Mouse (Mus musculus): ENCODE data around the gene Rcan2. TPM values are rescaled to one million over a fixed set of nuclear protein-coding genes. Genes with fewer than 3 reads are reported as not detected.

The Rcan2 gene
- polyA plus RNA-seq, 1 experiment from 2014 or later, result 63.1 TPM

DNA sequence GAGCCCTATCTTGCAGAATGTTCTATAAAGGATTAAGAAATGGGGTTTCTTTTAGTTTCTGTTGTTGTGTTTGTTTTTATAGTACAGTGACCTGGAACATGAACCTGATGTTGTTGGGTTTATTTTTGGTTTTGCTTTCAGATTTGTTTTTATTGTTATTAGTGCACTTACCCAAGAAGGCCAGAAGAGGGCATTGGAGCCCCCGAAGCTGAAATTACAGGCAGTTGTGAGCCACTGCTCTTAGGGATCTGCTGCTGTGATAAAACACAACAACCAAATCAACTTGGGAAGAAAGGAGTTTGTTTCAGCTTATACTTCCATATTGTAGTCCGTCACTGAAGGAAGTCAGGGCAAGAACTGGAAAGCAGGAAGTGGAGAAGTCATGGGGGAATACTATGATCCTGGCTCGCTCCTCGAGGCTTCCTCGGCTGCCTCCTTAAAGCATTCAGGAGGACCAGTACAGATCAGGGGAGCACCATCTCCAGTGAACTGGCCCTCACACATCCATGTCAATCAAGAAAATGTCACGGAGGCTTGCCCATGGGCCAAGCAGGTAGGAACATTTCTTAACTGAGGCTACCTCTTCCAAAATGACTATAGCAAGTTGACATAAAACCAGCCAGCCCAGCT is 275.0 kb downstream of the Rcan2 start:
- H3K27me3 ChIP-seq (ENCODE audit: control insufficient read depth, insufficient read depth, low read length), result no peaks in the 10 kb centered on the region
- H3K9me3 ChIP-seq (replicated peaks; ENCODE audit: control insufficient read depth, low read length), result no peaks in the 10 kb centered on the region
- H3K4me1 ChIP-seq (ENCODE audit: control insufficient read depth, insufficient read depth, low read length), result peaks cover 7% of the 10 kb centered on the region
- H3K9ac ChIP-seq (ENCODE audit: low read length), result no peak overlapping the region
- H3K36me3 ChIP-seq (ENCODE audit: control insufficient read depth, insufficient read depth), result peaks cover 5% of the 10 kb centered on the region; the same call in 1 of the 2 replicates
- H3K4me2 ChIP-seq (ENCODE audit: low read depth, low read length), result 0 out of 2 replicates have a peak overlapping the region, but pooled peaks have one; percentile 3
- no peak overlapping the region for H3K4me3 ChIP-seq (ENCODE audit: low read length)
- no peak for ATAC-seq (replicated peaks; ENCODE audit: extremely low read depth, insufficient read depth, low FRiP score)
- no peak overlapping the region for H3K27ac ChIP-seq (ENCODE audit: low read length)
- 52% methylated on average over 6 of the region's 6 CpGs for WGBS

DNA sequence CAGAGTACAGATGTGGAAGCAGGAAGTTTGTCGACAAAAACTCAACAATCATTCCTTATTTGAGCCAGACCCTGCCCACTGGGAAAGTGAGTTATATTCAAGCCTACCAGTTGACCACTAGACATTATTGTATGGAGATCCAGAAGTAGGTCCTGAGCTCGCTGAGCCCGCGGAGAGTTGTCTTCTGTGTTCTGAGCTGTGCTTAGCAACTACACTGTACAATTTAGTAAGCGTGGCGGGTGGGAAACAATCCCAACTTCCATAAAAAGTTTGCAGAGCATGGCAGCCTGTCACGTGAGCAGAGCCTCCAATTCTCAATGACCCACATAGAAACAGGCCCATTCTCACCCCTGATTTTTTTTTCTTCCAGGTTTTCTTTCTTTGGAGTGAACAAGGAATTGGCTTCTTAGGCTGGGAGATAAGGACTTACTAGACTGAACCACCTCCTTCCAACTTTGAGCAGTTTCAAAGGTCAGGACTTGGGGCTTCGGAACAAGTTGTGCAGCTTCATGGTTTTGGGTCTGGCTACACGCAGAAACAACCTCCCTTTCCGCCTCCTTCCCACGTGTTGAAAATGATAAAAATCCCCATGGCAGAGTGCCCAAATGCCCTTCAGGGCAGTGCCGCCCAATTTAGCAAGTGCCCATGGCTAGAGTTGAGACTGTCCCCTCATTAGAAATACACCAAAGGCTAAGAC is 276.1 kb downstream of the Rcan2 start:
- Histone ChIP-seq H3K4me2 (ENCODE audit: low read depth, low read length) (no peak overlapping the region), H3K4me3 (ENCODE audit: low read length) (no peak overlapping the region), H3K9ac (ENCODE audit: low read length) (no peak overlapping the region), H3K9me3 (replicated peaks; ENCODE audit: control insufficient read depth, low read length) (no peaks in the 10 kb centered on the region), H3K27me3 (ENCODE audit: control insufficient read depth, insufficient read depth, low read length) (no peaks in the 10 kb centered on the region), H3K27ac (ENCODE audit: low read length) (no peak overlapping the region), H3K36me3 (ENCODE audit: control insufficient read depth, insufficient read depth) (peaks cover 8% of the 10 kb centered on the region; the same call in 1 of the 2 replicates), H3K4me1 (ENCODE audit: control insufficient read depth, insufficient read depth, low read length) (peaks cover 7% of the 10 kb centered on the region)
- ATAC-seq (replicated peaks; ENCODE audit: extremely low read depth, insufficient read depth, low FRiP score), result no peak
- WGBS, result 67% methylated on average over 12 of the region's 12 CpGs

DNA sequence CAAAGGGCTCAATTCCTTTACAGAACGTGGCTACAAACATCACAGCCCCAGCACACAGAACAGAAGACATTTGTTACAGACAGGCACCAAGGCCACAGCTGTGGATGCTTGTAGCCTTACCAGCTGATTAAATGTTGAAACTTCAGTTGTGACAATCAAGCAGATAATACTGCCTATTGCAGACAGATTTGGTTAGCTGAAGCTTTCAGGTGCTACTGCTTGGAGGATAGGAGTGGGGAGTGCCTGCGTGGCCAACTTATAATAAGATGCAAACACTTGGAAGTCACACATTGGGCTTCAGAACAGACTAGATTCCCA is 276.7 kb downstream of the Rcan2 start:
- no peak for ATAC-seq (replicated peaks; ENCODE audit: extremely low read depth, insufficient read depth, low FRiP score)
- Histone ChIP-seq H3K27ac (ENCODE audit: low read length) (no peak overlapping the region), H3K9ac (ENCODE audit: low read length) (no peak overlapping the region), H3K4me3 (ENCODE audit: low read length) (no peak overlapping the region), H3K4me2 (ENCODE audit: low read depth, low read length) (no peak overlapping the region), H3K36me3 (ENCODE audit: control insufficient read depth, insufficient read depth) (peaks cover 8% of the 10 kb centered on the region; the same call in 1 of the 2 replicates), H3K4me1 (ENCODE audit: control insufficient read depth, insufficient read depth, low read length) (peaks cover 7% of the 10 kb centered on the region), H3K27me3 (ENCODE audit: control insufficient read depth, insufficient read depth, low read length) (no peaks in the 10 kb centered on the region), H3K9me3 (replicated peaks; ENCODE audit: control insufficient read depth, low read length) (no peaks in the 10 kb centered on the region)
- 66% methylated on average over 2 of the region's 2 CpGs for WGBS

DNA sequence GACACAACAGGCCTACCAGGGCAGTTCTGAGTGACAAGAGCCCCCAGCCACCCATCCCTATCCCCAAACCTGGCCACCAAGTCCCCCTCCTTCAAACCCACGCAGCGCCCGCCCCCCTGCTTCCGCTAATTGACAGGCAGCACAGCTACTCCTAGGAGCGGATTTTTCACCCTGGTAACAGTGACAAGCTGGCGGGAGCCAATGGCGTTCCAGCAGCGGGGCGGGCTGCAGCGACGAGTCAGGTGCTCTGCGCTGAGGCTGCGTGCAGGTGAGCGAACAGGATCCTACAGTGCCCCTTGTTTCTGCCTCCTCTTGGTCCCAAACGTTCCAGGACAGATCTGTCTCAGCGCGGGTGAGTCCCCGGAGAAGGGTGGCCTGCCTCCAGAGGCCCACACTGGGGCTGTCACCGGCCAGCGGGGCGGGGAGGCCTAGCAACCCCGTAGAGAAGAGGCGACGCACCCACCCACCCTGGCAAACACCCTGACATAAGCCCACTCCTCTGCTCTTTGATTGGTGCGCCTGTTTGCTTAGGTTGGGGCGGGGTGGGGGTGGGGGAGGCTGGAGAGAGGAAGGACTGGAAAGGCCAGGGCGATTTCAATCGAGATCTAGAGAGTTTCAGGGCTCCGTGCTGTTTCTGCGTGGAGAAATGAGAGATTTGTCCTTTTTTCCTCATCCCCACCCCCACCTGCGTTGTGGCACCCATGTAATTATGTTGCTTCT is 277.6 kb downstream of the Rcan2 start, which contains the start of gene Enpp5:
Gene Enpp5 (plus strand): TSS at position 183 of the 720 bp plus-strand sequence.
- no peaks in the 10 kb centered on the region for H3K27me3 ChIP-seq (ENCODE audit: control insufficient read depth, insufficient read depth, low read length)
- H3K9ac ChIP-seq (ENCODE audit: low read length), result peak within 1 kb of the TSS; percentile 83
- peak within 1 kb of the TSS; percentile 97 for H3K4me2 ChIP-seq (ENCODE audit: low read depth, low read length)
- H3K9me3 ChIP-seq (replicated peaks; ENCODE audit: control insufficient read depth, low read length), result no peaks in the 10 kb centered on the region
- H3K4me1 ChIP-seq (ENCODE audit: control insufficient read depth, insufficient read depth, low read length), result peaks cover 7% of the 10 kb centered on the region
- H3K4me3 ChIP-seq (ENCODE audit: low read length), result peak within 1 kb of the TSS; percentile 65
- peaks cover 8% of the 10 kb centered on the region; the same call in 1 of the 2 replicates for H3K36me3 ChIP-seq (ENCODE audit: control insufficient read depth, insufficient read depth)
- peak; percentile 90 for ATAC-seq (replicated peaks; ENCODE audit: extremely low read depth, insufficient read depth, low FRiP score)
- under 1% methylated on average over 31 of the region's 31 CpGs for WGBS
- no peak within 1 kb of the TSS for H3K27ac ChIP-seq (ENCODE audit: low read length)

DNA sequence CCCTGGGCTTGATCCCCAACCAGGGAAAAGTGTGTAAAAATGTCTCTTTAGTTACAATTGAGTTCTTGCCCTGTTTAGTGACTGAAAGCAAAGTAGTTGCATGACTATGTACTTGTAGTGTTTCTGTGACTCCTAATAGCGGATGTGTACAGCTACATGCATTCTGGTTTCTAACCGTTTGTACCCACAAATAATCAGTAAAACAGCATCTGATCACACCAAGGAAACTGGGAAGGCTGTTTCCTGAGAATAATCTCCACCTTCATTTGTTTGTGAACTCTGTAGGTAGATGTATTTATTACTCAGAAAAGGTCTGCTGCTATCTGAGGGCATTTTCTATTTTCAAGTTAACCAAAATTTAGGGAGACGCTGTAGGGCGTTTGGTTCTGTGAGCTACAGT is 282.0 kb downstream of the Rcan2 start:
- H3K36me3 ChIP-seq (ENCODE audit: control insufficient read depth, insufficient read depth), result peaks cover 8% of the 10 kb centered on the region; the same call in 1 of the 2 replicates
- H3K9me3 ChIP-seq (replicated peaks; ENCODE audit: control insufficient read depth, low read length), result no peaks in the 10 kb centered on the region
- no peak overlapping the region for H3K27ac ChIP-seq (ENCODE audit: low read length)
- H3K4me2 ChIP-seq (ENCODE audit: low read depth, low read length), result no peak overlapping the region
- WGBS, result 80% methylated on average over 4 of the region's 4 CpGs
- H3K4me1 ChIP-seq (ENCODE audit: control insufficient read depth, insufficient read depth, low read length), result peaks cover 2% of the 10 kb centered on the region; the same call in 1 of the 2 replicates
- no peak overlapping the region for H3K9ac ChIP-seq (ENCODE audit: low read length)
- no peak for ATAC-seq (replicated peaks; ENCODE audit: extremely low read depth, insufficient read depth, low FRiP score)
- H3K4me3 ChIP-seq (ENCODE audit: low read length), result no peak overlapping the region
- H3K27me3 ChIP-seq (ENCODE audit: control insufficient read depth, insufficient read depth, low read length), result no peaks in the 10 kb centered on the region

DNA sequence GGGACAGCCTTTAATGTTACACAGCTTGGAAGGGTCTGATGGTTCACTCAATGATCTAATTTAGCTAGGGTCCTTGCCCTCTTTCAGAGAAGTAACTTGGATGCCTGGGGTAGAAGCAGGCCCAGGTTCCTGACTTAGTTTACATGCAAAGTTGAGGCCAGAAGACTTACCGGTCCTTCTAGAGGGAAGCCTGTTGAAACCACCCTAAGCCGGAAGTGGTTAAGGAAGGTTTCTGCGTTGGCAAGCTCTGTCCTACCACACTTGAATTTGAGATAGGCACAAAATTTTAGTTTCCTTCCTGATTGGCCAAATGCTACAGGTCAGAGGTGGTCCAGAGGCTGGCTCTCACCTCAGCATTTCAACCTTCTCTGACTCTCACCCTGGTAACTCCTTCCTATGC is 287.1 kb downstream of the Rcan2 start:
- Histone ChIP-seq H3K36me3 (ENCODE audit: control insufficient read depth, insufficient read depth) (no peaks in the 10 kb centered on the region), H3K4me2 (ENCODE audit: low read depth, low read length) (no peak overlapping the region), H3K4me3 (ENCODE audit: low read length) (no peak overlapping the region), H3K27ac (ENCODE audit: low read length) (no peak overlapping the region), H3K9ac (ENCODE audit: low read length) (no peak overlapping the region), H3K4me1 (ENCODE audit: control insufficient read depth, insufficient read depth, low read length) (no peaks in the 10 kb centered on the region), H3K27me3 (ENCODE audit: control insufficient read depth, insufficient read depth, low read length) (no peaks in the 10 kb centered on the region), H3K9me3 (replicated peaks; ENCODE audit: control insufficient read depth, low read length) (no peaks in the 10 kb centered on the region)
- no peak for ATAC-seq (replicated peaks; ENCODE audit: extremely low read depth, insufficient read depth, low FRiP score)
- WGBS, result 87% methylated on average over 3 of the region's 3 CpGs

Other genes with a start within 250 kb of the Rcan2 start
- gene Pla2g7, start 233.3 kb upstream of the Rcan2 start, polyA plus RNA-seq (2015; fragmentation: Nextera tagmentation; extraction: Ambion mirVana), result 12.1 and 17.4 TPM in 2 replicates
- gene Tdrd6, start 171.1 kb upstream of the Rcan2 start, polyA plus RNA-seq (2015; fragmentation: Nextera tagmentation; extraction: Ambion mirVana), result 0.03 TPM in 1 of 2 replicates, not detected in the other
- 18.7 and 20.7 TPM in 2 replicates for gene Slc25a27, start 134.1 kb upstream of the Rcan2 start, polyA plus RNA-seq (2015; fragmentation: Nextera tagmentation; extraction: Ambion mirVana)
- 60.6 and 63.7 TPM in 2 replicates for gene Cyp39a1, start 133.9 kb upstream of the Rcan2 start, polyA plus RNA-seq (2015; fragmentation: Nextera tagmentation; extraction: Ambion mirVana)

Data from heart, embryonic 16.5 days (tissue).